Mouse (Mus musculus) adipocyte (in vitro differentiated cells): ENCODE measurements around the gene Foxl2.

Experiments used
- DNase-seq: peaks from one replicate; pipeline ENCODE4 v3.0.0-alpha.2; 2016; ENCODE audit warnings: low spot score

Gene Foxl2

GRCm38 (mm10) chr9:98955103-98955715 is at the start of gene Foxl2:
Foxl2 (plus strand) TSS chr9:98955288.
- DNase-seq, result no peak

GRCm38 (mm10) chr9:98920629-98921523 is 34.2 kb upstream of the Foxl2 start:
- no peak for DNase-seq

GRCm38 (mm10) chr9:98923119-98923518 is 32.0 kb upstream of the Foxl2 start:
- DNase-seq, result no peak

GRCm38 (mm10) chr9:98924183-98924582 is 30.9 kb upstream of the Foxl2 start:
- DNase-seq, result no peak

- DNase-seq, result no peak
Measured at GRCm38 (mm10) chr9:98929496-98929895, 25.6 kb upstream of the Foxl2 start.

- DNase-seq, result no peak
Measured at GRCm38 (mm10) chr9:98932931-98933330, 22.2 kb upstream of the Foxl2 start.

- no peak for DNase-seq
Measured at GRCm38 (mm10) chr9:98935190-98935909, 19.7 kb upstream of the Foxl2 start.

GRCm38 (mm10) chr9:98939290-98939689 is 15.8 kb upstream of the Foxl2 start:
- no peak for DNase-seq

GRCm38 (mm10) chr9:98952171-98953050 is 2.7 kb upstream of the Foxl2 start:
- DNase-seq, result no peak

- DNase-seq, result no peak
Measured at GRCm38 (mm10) chr9:98953291-98953690, 1.8 kb upstream of the Foxl2 start.

- no peak for DNase-seq
Measured at GRCm38 (mm10) chr9:98953830-98954229, 1.3 kb upstream of the Foxl2 start.

GRCm38 (mm10) chr9:98954391-98955102 is 541 bp upstream of the Foxl2 start:
- no peak for DNase-seq

GRCm38 (mm10) chr9:98955716-98956224 is 682 bp downstream of the Foxl2 start:
- no peak for DNase-seq

GRCm38 (mm10) chr9:98956591-98957381 is 1.7 kb downstream of the Foxl2 start:
- DNase-seq, result no peak

GRCm38 (mm10) chr9:98957751-98958351 is 2.8 kb downstream of the Foxl2 start:
- no peak for DNase-seq

- no peak for DNase-seq
Measured at GRCm38 (mm10) chr9:98958628-98959027, 3.5 kb downstream of the Foxl2 start.

GRCm38 (mm10) chr9:98959851-98960250 is 4.8 kb downstream of the Foxl2 start:
- DNase-seq, result no peak

- no peak for DNase-seq
Measured at GRCm38 (mm10) chr9:98960348-98960747, 5.3 kb downstream of the Foxl2 start.
